Mouse (Mus musculus): ENCODE data around the gene Fbxo36. TPM values are rescaled to one million over a fixed set of nuclear protein-coding genes. Genes with fewer than 3 reads are reported as not detected.

Fbxo36 gene
- polyA plus RNA-seq, 1 experiment from 2014 or later, result 8.5 TPM

DNA sequence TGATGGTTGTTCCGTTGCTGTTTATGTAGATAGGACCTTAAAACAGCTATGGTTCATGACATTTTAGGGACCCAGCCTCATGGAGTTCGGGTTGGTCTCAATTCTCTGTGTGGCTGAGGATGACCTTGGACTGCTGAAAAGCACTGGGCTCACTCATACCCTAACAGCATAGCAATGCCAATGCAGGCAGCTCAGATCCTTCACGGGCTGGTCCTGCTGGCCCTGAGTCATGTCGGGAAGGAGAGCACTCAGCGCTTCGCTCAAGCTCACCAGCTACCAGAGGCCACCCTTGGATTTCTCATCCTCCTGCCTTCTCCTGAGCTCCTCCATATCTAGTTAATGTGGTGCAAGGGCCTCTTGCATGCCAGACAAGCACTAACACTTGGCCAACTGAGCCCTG is 59.5 kb downstream of the Fbxo36 start:
- no peak for ATAC-seq

DNA sequence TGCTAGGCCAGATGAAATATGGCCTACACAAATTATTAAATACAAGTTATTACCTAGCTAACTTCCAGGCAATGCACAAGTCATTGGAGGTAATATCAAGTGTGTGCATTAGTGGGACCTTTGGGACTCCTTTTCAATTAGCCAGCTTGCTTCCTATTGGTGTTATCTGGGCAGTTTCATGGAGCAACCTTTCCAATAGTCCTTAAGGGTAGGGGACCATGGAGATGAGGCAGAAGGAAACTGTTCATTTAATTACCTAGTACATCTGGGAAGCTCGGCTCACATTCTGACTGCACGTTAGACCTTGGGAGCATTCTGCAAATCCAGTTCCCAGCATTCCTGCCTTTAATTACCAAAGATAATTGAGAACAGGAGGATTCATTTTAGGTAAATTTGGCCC is 64.8 kb downstream of the Fbxo36 start:
- Histone ChIP-seq H3K4me3 (no peak overlapping the region), H3K9me3 (replicated peaks) (no peaks in the 10 kb centered on the region), H3K27ac (no peak overlapping the region), H3K27me3 (replicated peaks) (no peaks in the 10 kb centered on the region), H3K9ac (no peak overlapping the region), H3K4me1 (no peaks in the 10 kb centered on the region), H3K36me3 (no peaks in the 10 kb centered on the region), H3K4me2 (no peak overlapping the region)
- no peak for ATAC-seq
- 80% methylated on average over 2 of the region's 2 CpGs for WGBS (ENCODE audit: insufficient replicate concordance)

More for the DNA sequence above, 59.5 kb downstream of the Fbxo36 start:
- H3K9me3 ChIP-seq (replicated peaks), result no peaks in the 10 kb centered on the region
- H3K27me3 ChIP-seq (replicated peaks), result no peaks in the 10 kb centered on the region
- 80% methylated on average over 6 of the region's 6 CpGs for WGBS (ENCODE audit: insufficient replicate concordance)
- no peak overlapping the region for H3K4me3 ChIP-seq
- no peak overlapping the region for H3K9ac ChIP-seq
- no peak overlapping the region for H3K4me2 ChIP-seq
- no peaks in the 10 kb centered on the region for H3K4me1 ChIP-seq
- H3K27ac ChIP-seq, result no peak overlapping the region
- H3K36me3 ChIP-seq, result no peaks in the 10 kb centered on the region

DNA sequence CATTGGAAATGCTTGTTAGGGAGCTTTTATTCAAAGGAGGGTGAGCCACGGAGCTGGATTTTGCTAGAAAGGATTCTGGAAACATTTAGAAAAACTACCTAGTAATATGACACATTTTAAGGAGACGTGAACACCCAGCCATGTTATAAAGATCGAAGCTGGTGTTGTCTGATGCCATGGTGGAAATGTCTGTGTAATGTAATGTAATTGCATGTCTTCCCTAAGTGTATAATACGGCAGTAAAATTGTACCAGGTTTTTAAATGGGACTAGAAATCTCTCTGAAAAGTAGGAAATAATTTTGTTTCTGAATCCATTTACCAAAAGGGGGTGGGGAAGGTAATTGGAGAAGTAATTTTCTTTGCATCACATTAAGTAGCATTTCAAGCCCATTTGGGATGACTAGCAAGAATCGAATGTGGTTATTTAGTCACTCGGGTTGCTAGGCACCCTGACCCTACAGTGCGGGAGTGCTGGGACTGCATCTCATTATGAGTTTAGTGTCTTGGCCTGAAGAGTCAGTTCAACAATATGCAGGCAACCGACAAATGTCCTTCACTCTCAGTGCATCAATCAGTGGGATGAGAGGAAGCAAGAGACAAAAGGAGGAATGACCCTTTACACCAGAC is 70.7 kb downstream of the Fbxo36 start:
- no peak for ATAC-seq
- WGBS (ENCODE audit: insufficient replicate concordance), result 72% methylated on average over 8 of the region's 8 CpGs

DNA sequence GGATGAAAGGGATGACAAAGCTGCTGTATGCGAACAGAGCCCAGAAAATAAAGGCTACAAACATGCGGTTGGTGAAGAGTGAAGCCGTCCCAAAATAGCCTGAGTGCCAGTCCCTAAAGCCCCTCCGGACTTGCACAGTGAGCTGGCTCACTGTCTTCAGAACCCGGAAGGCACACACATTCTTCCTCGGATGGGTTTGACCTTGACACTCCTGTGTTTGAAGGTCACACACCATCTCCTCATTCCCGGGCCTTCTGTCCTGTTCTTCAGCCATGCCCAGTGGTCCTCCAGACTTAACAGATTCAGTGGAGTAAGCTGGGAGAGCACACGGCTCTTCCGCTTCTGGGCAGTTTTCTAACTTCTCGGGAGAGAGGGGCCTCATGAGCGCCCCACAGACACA is 72.9 kb downstream of the Fbxo36 start:
- WGBS (ENCODE audit: insufficient replicate concordance), result 79% methylated on average over 11 of the region's 11 CpGs
- Histone ChIP-seq H3K4me1 (no peaks in the 10 kb centered on the region), H3K4me3 (no peak overlapping the region), H3K9ac (no peak overlapping the region), H3K9me3 (replicated peaks) (no peaks in the 10 kb centered on the region), H3K36me3 (no peaks in the 10 kb centered on the region), H3K27ac (no peak overlapping the region), H3K27me3 (replicated peaks) (no peaks in the 10 kb centered on the region), H3K4me2 (no peak overlapping the region)
- ATAC-seq, result no peak

More for the DNA sequence above, 70.7 kb downstream of the Fbxo36 start:
- no peaks in the 10 kb centered on the region for H3K9me3 ChIP-seq (replicated peaks)
- H3K4me3 ChIP-seq, result no peak overlapping the region
- H3K9ac ChIP-seq, result no peak overlapping the region
- no peaks in the 10 kb centered on the region for H3K36me3 ChIP-seq
- H3K4me2 ChIP-seq, result no peak overlapping the region
- no peaks in the 10 kb centered on the region for H3K27me3 ChIP-seq (replicated peaks)
- no peak overlapping the region for H3K27ac ChIP-seq
- no peaks in the 10 kb centered on the region for H3K4me1 ChIP-seq

DNA sequence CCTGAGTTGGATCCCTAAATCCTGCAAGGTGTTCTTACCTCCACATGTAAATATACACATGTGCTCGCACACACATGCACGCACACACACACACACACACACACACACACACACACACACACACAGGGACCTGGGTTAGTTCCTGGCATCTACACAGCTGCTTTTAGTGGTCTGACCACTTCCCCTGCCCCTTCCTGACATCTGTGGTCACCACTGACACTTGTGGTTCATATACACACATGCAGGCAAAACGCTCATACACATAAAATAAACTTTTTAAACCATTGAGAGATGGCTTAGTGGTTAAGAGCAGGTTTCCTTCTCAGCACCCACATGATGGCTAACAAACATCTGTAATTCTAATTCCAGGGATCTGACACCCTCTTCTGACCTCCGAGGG is 75.4 kb downstream of the Fbxo36 start:
- Histone ChIP-seq H3K9ac (no peak overlapping the region), H3K4me3 (no peak overlapping the region), H3K27ac (no peak overlapping the region), H3K27me3 (replicated peaks) (no peaks in the 10 kb centered on the region), H3K4me2 (no peak overlapping the region), H3K4me1 (no peaks in the 10 kb centered on the region), H3K9me3 (replicated peaks) (no peaks in the 10 kb centered on the region), H3K36me3 (no peaks in the 10 kb centered on the region)
- ATAC-seq, result no peak
- 31% methylated on average over 4 of the region's 4 CpGs for WGBS (ENCODE audit: insufficient replicate concordance)

DNA sequence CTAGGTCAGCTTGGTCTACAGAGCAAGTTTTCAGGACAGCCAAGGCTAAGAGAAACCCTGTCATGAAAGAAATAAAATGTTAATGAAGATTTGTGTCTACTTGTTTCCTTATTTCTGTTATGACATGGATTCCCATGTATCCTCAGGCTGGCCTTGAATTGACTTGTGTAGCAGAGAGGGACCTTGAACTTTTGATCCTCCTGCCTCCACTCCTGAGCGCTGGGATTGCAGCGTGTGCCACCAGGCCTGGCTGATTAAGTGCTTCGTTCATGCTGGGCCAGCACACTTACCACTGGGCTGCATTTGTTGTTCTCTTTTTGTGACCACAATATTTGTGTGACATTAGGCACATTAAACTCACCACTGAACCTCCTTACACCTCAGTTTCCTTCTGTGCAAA is 79.2 kb downstream of the Fbxo36 start:
- H3K9ac ChIP-seq, result no peak overlapping the region
- no peak overlapping the region for H3K4me3 ChIP-seq
- WGBS (ENCODE audit: insufficient replicate concordance), result 85% methylated on average over 3 of the region's 3 CpGs
- no peaks in the 10 kb centered on the region for H3K9me3 ChIP-seq (replicated peaks)
- H3K4me2 ChIP-seq, result no peak overlapping the region
- no peaks in the 10 kb centered on the region for H3K27me3 ChIP-seq (replicated peaks)
- H3K4me1 ChIP-seq, result peaks cover 8% of the 10 kb centered on the region; the same call in 1 of the 2 replicates
- ATAC-seq, result no peak
- no peak overlapping the region for H3K27ac ChIP-seq
- H3K36me3 ChIP-seq, result no peaks in the 10 kb centered on the region

DNA sequence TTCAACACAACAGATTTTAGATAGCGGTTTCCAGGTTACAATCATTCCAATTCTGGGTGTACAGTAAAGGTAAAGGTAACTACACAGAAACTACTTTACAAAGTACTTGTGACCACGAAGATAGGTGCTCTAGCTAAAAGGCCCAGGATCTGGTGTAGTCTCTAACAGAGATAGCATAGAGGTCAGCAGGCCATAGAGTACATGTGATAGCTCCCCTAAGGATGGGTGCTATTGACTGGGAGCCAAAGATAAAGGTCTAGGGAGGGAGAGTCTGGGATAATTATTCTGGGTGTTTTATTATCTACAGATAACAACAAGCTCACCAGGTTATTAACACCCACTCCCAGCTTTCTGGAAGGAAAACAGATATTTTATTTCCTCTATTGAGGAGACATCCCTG is 83.8 kb downstream of the Fbxo36 start:
- Histone ChIP-seq H3K4me1 (peaks cover 10% of the 10 kb centered on the region; the same call in 1 of the 2 replicates), H3K4me3 (no peak overlapping the region), H3K9me3 (replicated peaks) (no peaks in the 10 kb centered on the region), H3K27me3 (replicated peaks) (no peaks in the 10 kb centered on the region), H3K27ac (no peak overlapping the region), H3K9ac (no peak overlapping the region), H3K36me3 (no peaks in the 10 kb centered on the region), H3K4me2 (no peak overlapping the region)
- 0 out of 2 replicates have a peak, but pooled peaks have one; percentile 37 for ATAC-seq
- WGBS (ENCODE audit: insufficient replicate concordance), result 65% methylated on average over 2 of the region's 2 CpGs

DNA sequence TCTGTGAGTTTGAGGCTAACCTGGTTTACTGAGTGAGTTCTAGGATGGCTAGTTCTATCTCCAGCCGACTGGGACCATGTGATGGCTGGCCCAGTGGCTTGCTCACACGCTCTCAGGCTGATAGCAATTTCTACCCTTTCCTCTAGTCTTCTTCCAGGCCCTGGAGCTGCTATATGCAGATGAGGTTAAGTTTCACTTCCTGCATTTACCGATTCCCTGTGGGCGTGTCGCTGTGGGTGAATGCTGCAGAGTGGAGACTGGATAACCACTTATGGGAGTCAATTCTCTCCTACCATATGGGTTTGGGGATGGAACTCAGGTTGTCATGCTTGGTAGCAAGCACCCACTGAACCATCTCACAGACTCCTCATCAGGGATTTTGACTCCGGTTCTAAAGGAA is 84.5 kb downstream of the Fbxo36 start:
- Histone ChIP-seq H3K4me1 (peaks cover 10% of the 10 kb centered on the region; the same call in 1 of the 2 replicates), H3K27ac (no peak overlapping the region)

DNA sequence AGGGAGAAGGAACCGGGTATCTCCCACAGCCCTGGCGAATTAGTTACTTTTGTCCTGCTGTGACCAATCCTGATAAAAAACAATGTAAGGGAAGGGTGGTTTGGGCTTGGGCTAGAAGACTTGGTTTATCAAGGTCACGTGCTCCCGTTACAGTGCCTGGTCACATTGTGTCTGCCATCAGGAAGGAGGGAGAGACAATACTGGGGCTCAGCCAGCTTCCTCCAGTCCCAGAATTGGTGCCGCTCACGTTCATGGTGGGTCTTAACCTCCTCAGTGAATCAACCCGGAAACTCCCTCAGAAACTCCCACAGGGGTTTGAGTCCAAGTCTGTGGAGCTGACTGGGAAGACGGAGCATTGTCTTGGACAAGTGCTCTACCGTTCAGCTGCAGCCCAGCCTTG is 86.0 kb downstream of the Fbxo36 start:
- no peaks in the 10 kb centered on the region for H3K27me3 ChIP-seq (replicated peaks)
- H3K27ac ChIP-seq, result no peak overlapping the region
- H3K9me3 ChIP-seq (replicated peaks), result no peaks in the 10 kb centered on the region
- no peak for ATAC-seq
- H3K4me1 ChIP-seq, result peaks cover 10% of the 10 kb centered on the region; the same call in 1 of the 2 replicates
- no peak overlapping the region for H3K4me2 ChIP-seq
- no peak overlapping the region for H3K9ac ChIP-seq
- no peak overlapping the region for H3K4me3 ChIP-seq
- no peaks in the 10 kb centered on the region for H3K36me3 ChIP-seq
- WGBS (ENCODE audit: insufficient replicate concordance), result 59% methylated on average over 9 of the region's 9 CpGs

More for the DNA sequence above, 84.5 kb downstream of the Fbxo36 start:
- Histone ChIP-seq H3K4me2 (no peak overlapping the region), H3K36me3 (no peaks in the 10 kb centered on the region), H3K4me3 (no peak overlapping the region), H3K9ac (no peak overlapping the region), H3K9me3 (replicated peaks) (no peaks in the 10 kb centered on the region), H3K27me3 (replicated peaks) (no peaks in the 10 kb centered on the region)
- no peak for ATAC-seq
- WGBS (ENCODE audit: insufficient replicate concordance), result 46% methylated on average over 6 of the region's 6 CpGs

DNA sequence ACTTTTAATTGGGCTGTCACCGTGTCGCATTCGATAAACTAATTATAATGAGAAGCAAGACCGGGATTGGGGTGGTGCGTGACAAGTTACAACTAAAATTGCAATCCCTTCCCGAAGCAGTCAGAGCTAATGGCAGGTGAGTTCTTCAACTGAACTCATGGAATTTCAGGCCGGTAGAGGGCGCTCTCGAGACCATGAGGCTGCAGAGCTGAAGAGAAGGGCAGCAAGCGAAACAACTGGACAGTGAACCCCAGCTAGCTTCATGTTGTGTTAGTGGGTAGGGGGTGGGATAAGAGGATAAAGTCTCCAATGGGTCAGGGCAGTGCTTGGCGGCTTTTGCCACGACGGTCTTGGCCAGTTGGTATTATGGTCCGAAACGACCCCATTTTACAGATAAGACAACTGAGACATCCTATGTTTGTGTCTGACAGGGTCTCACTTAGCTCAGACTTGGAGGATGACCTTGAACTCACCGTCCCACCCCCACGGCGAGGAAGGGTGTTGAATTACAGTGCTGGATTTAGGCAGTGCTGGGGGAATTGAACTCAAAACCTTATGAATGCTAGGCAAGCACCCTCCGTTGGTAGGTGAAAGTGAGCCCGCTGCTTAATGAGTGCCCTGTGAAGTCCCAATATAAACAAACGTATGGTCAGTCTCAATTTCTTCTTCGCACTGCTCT is 94.0 kb downstream of the Fbxo36 start:
- Histone ChIP-seq H3K4me2 (peak overlapping the region; percentile 64), H3K4me3 (no peak overlapping the region), H3K4me1 (no peaks in the 10 kb centered on the region; the same call in 1 of the 2 replicates), H3K27ac (no peak overlapping the region), H3K9me3 (replicated peaks) (no peaks in the 10 kb centered on the region), H3K9ac (no peak overlapping the region), H3K36me3 (no peaks in the 10 kb centered on the region), H3K27me3 (replicated peaks) (peaks cover 29% of the 10 kb centered on the region)
- 11% methylated on average over 22 of the region's 22 CpGs for WGBS (ENCODE audit: insufficient replicate concordance)
- ATAC-seq, result no peak

DNA sequence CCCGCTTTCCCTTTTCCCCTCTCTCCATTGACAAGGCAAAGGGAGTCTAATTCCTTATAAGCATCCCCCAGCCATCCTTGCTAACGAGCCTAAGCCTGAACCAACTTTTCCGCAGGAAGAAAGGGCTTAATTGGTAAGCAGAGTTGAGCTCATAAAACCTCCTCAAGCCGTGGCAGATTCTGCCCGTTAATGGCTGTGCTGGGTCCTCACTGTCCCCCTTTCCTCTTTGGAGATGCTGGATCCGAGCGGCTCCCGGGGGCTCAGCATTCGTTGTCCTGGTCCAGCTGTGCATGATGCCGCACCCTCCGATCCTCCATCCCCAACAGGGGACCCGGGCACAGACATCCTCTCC is 94.5 kb downstream of the Fbxo36 start:
- no peak overlapping the region for H3K9ac ChIP-seq
- no peak for ATAC-seq
- H3K4me3 ChIP-seq, result peak overlapping the region; percentile 40
- no peaks in the 10 kb centered on the region; the same call in 1 of the 2 replicates for H3K4me1 ChIP-seq
- H3K4me2 ChIP-seq, result peak overlapping the region; percentile 64
- no peak overlapping the region for H3K27ac ChIP-seq
- H3K9me3 ChIP-seq (replicated peaks), result no peaks in the 10 kb centered on the region
- 4% methylated on average over 12 of the region's 12 CpGs for WGBS (ENCODE audit: insufficient replicate concordance)
- no peaks in the 10 kb centered on the region for H3K36me3 ChIP-seq
- H3K27me3 ChIP-seq (replicated peaks), result peaks cover 29% of the 10 kb centered on the region

DNA sequence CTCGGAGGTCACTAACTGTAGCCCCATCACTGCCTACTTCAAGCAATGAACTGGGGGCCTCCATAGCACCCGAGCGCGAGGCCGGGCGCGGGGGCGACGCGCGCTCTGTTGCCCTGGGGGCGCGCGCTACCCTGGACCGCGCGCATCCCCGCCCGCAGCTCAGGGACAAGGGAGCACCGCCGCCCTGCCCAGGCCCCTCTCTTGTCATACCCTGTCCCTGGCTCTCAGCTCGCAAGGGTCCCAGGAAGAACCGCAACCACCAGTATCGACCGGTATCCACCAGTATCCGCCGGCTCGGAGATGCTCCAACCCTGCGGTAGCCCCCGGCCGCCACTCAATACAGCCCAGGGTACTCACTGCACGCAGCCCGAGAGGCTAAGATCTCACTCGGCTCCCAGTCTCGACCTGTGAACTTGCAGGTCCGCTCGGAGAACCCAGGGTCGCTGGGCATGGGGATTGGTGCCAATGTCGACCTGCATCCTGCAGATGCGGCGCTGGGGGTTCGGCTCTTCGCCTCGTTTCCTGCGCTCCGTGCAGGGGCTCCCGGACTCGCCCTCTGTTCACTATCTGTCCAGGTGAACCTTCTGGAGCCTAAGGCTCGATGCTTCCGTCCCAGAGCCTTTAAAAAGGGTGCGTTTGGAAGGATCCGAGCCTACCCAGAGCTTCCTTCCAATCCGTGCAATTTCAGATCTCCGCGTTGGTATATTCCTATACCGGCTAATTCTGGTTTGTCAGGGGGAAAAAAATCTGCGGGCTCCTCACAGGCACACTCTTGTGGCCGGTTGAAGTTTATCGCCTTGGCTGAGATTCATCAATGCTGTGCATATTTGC is 95.1 kb downstream of the Fbxo36 start, which contains the start of gene Slc16a14:
Slc16a14 (minus strand) TSS at position 632 of the 831 bp plus-strand sequence.
- Histone ChIP-seq H3K4me3 (peak within 1 kb of the TSS; percentile 40), H3K4me2 (peak within 1 kb of the TSS; percentile 64), H3K9me3 (replicated peaks) (no peaks in the 10 kb centered on the region), H3K27ac (no peak within 1 kb of the TSS), H3K4me1 (no peaks in the 10 kb centered on the region; the same call in 1 of the 2 replicates), H3K27me3 (replicated peaks) (peaks cover 29% of the 10 kb centered on the region), H3K36me3 (no peaks in the 10 kb centered on the region), H3K9ac (no peak within 1 kb of the TSS)
- WGBS (ENCODE audit: insufficient replicate concordance), result 1% methylated on average over 59 of the region's 59 CpGs
- ATAC-seq, result peak; percentile 52

All from liver, embryonic 12.5 days (tissue).